Mouse (Mus musculus): Measurements from ENCODE around the gene Ndufs1.

DNA sequence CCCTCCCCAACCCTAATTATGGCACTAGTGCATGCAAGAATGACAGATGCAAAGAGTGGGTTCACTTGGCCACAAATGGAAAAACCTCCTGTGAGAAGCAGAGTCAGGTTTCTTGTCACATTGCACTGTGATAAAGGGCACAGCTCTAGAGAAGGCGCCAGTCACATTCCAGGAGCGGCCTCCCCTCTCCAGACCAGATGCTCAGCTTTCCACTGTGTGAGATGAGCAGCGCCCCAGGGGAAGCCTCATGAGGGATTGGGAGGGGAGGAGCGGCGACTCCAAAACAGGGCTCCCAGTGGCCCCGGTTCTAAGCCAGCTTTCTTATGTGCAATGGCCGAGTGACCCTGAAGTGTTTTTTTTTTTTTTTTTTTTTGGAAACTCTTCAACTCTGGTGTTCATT is 49.3 kb upstream of the Ndufs1 start:
- no peak for TF ChIP-seq CTCF (IDR thresholded peaks at IDR 0.05; ENCODE audit: low read depth, low read length)
- TF ChIP-seq GATA1 (IDR thresholded peaks at IDR 0.05; ENCODE audit: borderline replicate concordance, low read length) = no peak
- no peak for TF ChIP-seq TAL1 (conservative IDR thresholded peaks at IDR 0.05; ENCODE audit: low read depth, low read length)
- no peak for TF ChIP-seq POLR2AphosphoS5 (IDR thresholded peaks at IDR 0.05; ENCODE audit: insufficient replicate concordance, low read depth, low read length)
